ENCODE assay signal across 7 mouse cellular contexts in the genomic region with DNA sequence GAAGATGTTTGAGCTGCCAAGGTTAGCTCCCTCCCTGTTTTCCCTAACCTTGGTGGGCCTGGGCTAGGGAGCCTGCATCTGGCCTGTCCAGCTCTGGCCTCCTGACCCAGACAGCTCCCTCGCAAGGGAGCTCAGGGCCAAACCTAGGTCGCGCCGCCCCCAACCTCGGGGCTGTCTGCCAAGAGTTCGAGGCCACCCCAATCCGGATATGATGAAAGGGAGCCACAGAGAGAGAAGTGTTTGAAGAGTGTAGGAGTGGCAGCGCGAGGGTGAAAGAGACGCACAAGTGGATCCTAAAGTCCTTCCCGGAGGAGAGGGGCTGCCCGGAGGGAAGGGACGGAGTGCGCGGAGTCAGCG. TPM values are rescaled to one million over a fixed set of nuclear protein-coding genes. Genes with fewer than 3 reads are reported as not detected.
A peak's percentile ranks its signal among the peaks of the same experiment; 100 is the strongest.
DNase-seq lines count a peak whose midpoint lies in the region; ATAC-seq and TF ChIP-seq lines count a peak whose summit lies in the region.

A gene (plus strand): TSS at position 201 of the 357 bp plus-strand sequence.

- peak; percentile 46 for ATAC-seq in hindbrain, embryonic 13.5 days (ENCODE audit: low FRiP score)
- ATAC-seq in midbrain, embryonic 16.5 days: no peak; the same call in none of the 2 replicates

- H3K4me3 ChIP-seq in ES-E14 (ENCODE audit: insufficient read depth in 1 of 2, low read depth in 1 of 2, low read length in 2 of 2, poor library complexity in 1 of 2, severe bottlenecking in 1 of 2): peak within 1 kb of the TSS; percentile 79 to 87
- peak within 1 kb of the TSS; percentile 57 for H3K4me3 ChIP-seq in hindbrain, embryonic 13.5 days
- H3K4me3 ChIP-seq in midbrain, embryonic 16.5 days (ENCODE audit: low read depth, low read length): peak within 1 kb of the TSS; percentile 62

- peak within 1 kb of the TSS; percentile 99 for H3K4me2 ChIP-seq in hindbrain, embryonic 13.5 days
- H3K4me2 ChIP-seq in midbrain, embryonic 16.5 days (ENCODE audit: low read length): peak within 1 kb of the TSS; percentile 100

- H3K27me3 ChIP-seq in hindbrain, embryonic 13.5 days: peaks cover 14% of the 10 kb centered on the region
- peaks cover 4% of the 10 kb centered on the region; the same call in 1 of the 2 replicates for H3K27me3 ChIP-seq in midbrain, embryonic 16.5 days (ENCODE audit: control insufficient read depth, insufficient read depth, low read depth, low read length)

- H3K9ac ChIP-seq in ES-E14 (ENCODE audit: insufficient read depth, low read depth, low read length, poor library complexity, severe bottlenecking): peak within 1 kb of the TSS; percentile 79
- peak within 1 kb of the TSS; percentile 79 for H3K9ac ChIP-seq in hindbrain, embryonic 13.5 days
- peak within 1 kb of the TSS; percentile 74 for H3K9ac ChIP-seq in midbrain, embryonic 16.5 days (ENCODE audit: low read depth, low read length)

- no peaks in the 10 kb centered on the region for H3K36me3 ChIP-seq in ES-E14 (ENCODE audit: control insufficient read depth, insufficient read depth, low read length, poor library complexity, severe bottlenecking)
- no peaks in the 10 kb centered on the region for H3K36me3 ChIP-seq in hindbrain, embryonic 13.5 days
- no peaks in the 10 kb centered on the region for H3K36me3 ChIP-seq in midbrain, embryonic 16.5 days (ENCODE audit: control insufficient read depth, insufficient read depth, low read length)

- DNase-seq in ES-E14 (ENCODE audit: low read depth, low spot score): peak; percentile 11
- DNase-seq in adrenal gland, adult 2 months: peak; percentile 93
- DNase-seq in gastrocnemius, adult 8-10 months (ENCODE audit: low spot score in 2 of 2): peak; percentile 46 to 47
- peak; percentile 28 for DNase-seq in liver
- DNase-seq in thymus, postnatal 36 days: peak; percentile 46 to 52

- 3% methylated on average over 16 of the region's 16 CpGs for WGBS in hindbrain, embryonic 13.5 days
- 1% methylated on average over 16 of the region's 16 CpGs for WGBS in midbrain, embryonic 16.5 days

- H3K9me3 ChIP-seq in ES-E14 (ENCODE audit: control insufficient read depth, insufficient read depth, low read depth, low read length): no peaks in the 10 kb centered on the region
- no peaks in the 10 kb centered on the region for H3K9me3 ChIP-seq in hindbrain, embryonic 13.5 days
- no peaks in the 10 kb centered on the region for H3K9me3 ChIP-seq in midbrain, embryonic 16.5 days (replicated peaks; ENCODE audit: control insufficient read depth, low read length, poor library complexity, severe bottlenecking)

- in situ Hi-C loops in ES-E14 (cut with MboI; ENCODE audit: low sequenced_read_pairs in 2 of 2, unreplicated experiment in 2 of 2): no loop called here

- no peak within 1 kb of the TSS; the same call in 1 of the 2 replicates for H3K27ac ChIP-seq in ES-E14 (ENCODE audit: insufficient read depth, low read depth, low read length, poor library complexity, severe bottlenecking)
- no peak within 1 kb of the TSS for H3K27ac ChIP-seq in hindbrain, embryonic 13.5 days
- no peak within 1 kb of the TSS for H3K27ac ChIP-seq in midbrain, embryonic 16.5 days (ENCODE audit: low read length)

- peaks cover 0 to 7% of the 10 kb centered on the region in 2 experiments; a peak in 2 of 4 replicates for H3K4me1 ChIP-seq in ES-E14 (ENCODE audit: control insufficient read depth in 2 of 2, insufficient read depth in 2 of 2, low read length in 2 of 2, poor library complexity in 1 of 2)
- H3K4me1 ChIP-seq in hindbrain, embryonic 13.5 days (replicated peaks): peaks cover 14% of the 10 kb centered on the region
- H3K4me1 ChIP-seq in midbrain, embryonic 16.5 days (ENCODE audit: control insufficient read depth, insufficient read depth, low read length): peaks cover 7% of the 10 kb centered on the region; the same call in 1 of the 2 replicates

TF ChIP-seq in ES-E14, 5 proteins besides CTCF, POLR2A, EP300 and RAD21:
- no peak for TF ChIP-seq ZNF384 (IDR thresholded peaks at IDR 0.05; ENCODE audit: low read depth, low read length)
- no peak for TF ChIP-seq ZC3H11A (IDR thresholded peaks at IDR 0.05; ENCODE audit: borderline replicate concordance, low read depth, low read length)
- no peak for TF ChIP-seq CHD2 (IDR thresholded peaks at IDR 0.05; ENCODE audit: low read depth, low read length)
- no peak for TF ChIP-seq MAFK (IDR thresholded peaks at IDR 0.05; ENCODE audit: insufficient read depth, low read depth, low read length)
- TF ChIP-seq HCFC1 (IDR thresholded peaks at IDR 0.05; ENCODE audit: borderline replicate concordance, insufficient read depth, low read length): no peak

RNA-seq across cellular contexts. Expression of the gene that starts here (rescaled TPM):
- total RNA-seq in ES-E14 (2012; rRNA removed): 4.2 and 8.1 TPM in 2 replicates
- total RNA-seq in adrenal gland, adult 2 months (2021): 10 to 100 TPM; 46.4 to 75.2 TPM
- 18.1 and 21.0 TPM in 2 replicates for polyA plus RNA-seq in adrenal gland, adult 2 months (2012; rRNA removed)
- 10 to 100 TPM in 1 of 4 experiments, 1 to 10 TPM in 3; 6.6 to 10.3 (median 6.9) TPM for total RNA-seq in gastrocnemius, adult 8-10 months (2022)
- 1.5 and 1.9 TPM in 2 replicates for polyA plus RNA-seq in hindbrain, embryonic 13.5 days (2015; fragmentation: Nextera tagmentation; extraction: Ambion mirVana)
- 0.83 and 1.1 TPM in 2 replicates for polyA plus RNA-seq in midbrain, embryonic 16.5 days (2015; fragmentation: Nextera tagmentation; extraction: Ambion mirVana)

Comparison
In these comparisons a context has a peak if more than half of its experiments do, and no peak if none do; other contexts are left out.
1. DNase-seq: peak in every context shown above with its lines; median percentile 93 in adrenal gland, adult 2 months; 49 in thymus, postnatal 36 days; 46 in gastrocnemius, adult 8-10 months; 28 in liver; 11 in ES-E14.